Mouse (Mus musculus): ENCODE measurements at regions not wholly inside any gene's neighbourhood (a gene's known extent, or its start where the extent isn't known, plus 50 kb on each side); places are given as distances from the start of the nearest gene placed in this dataset.

DNA sequence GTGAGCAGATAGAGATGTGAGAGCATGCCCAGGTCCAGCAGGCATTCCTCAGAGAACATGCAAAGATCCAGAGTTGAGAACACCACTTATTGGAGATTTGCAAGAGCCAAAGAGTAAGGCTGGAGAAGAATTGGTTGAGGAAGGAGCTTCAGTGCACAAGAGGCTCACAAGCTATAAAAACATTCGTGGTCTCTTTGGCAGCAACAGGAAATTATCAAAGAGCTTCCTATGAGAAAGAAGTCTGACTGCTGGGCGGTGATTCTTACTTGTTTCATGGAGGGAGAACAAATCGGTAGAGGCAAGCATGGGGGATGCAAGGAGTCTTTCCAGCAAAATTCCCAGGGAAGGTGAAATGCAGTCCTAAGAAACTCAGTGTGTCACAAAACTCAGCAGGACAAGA, 83.0 kb upstream of the Dph5 start:
- 75% methylated on average over 3 of the region's 3 CpGs for WGBS
- no peak for ATAC-seq (ENCODE audit: insufficient read depth, low FRiP score)

DNA sequence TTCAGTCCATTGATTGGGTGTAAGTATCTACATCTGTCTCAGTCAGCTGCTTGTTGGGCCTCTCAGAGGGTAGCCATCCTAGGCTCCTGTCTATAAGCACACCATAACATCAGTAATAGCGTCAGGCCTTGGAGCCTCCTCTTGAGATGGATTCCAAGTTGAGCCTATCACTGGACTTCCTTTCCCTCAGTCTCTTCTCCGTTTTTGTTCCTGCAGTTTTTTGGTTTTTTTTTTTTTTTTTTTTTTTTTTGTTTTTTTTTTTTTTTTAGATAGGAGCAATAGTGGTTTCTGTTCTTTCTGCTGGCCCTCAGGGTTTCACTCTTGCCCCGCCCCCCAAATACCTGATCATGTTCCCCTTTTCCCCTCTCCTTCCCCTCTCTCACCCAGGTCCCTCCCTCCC, 80.6 kb upstream of the Dph5 start:
- H3K4me1 ChIP-seq (ENCODE audit: control insufficient read depth, insufficient read depth, low read length), result no peaks in the 10 kb centered on the region
- H3K4me2 ChIP-seq (ENCODE audit: low read depth, low read length), result no peak overlapping the region
- H3K27me3 ChIP-seq (ENCODE audit: control insufficient read depth, insufficient read depth, low read length), result no peaks in the 10 kb centered on the region
- ATAC-seq (ENCODE audit: insufficient read depth, low FRiP score), result no peak
- no peak overlapping the region for H3K27ac ChIP-seq (ENCODE audit: low read length)
- no peak overlapping the region for H3K9ac ChIP-seq (ENCODE audit: low read length)
- H3K9me3 ChIP-seq (replicated peaks; ENCODE audit: control insufficient read depth, low read length), result no peaks in the 10 kb centered on the region
- no peak overlapping the region for H3K4me3 ChIP-seq (replicated peaks; ENCODE audit: low read length)
- WGBS, result 64% methylated on average over 3 of the region's 3 CpGs
- H3K36me3 ChIP-seq (ENCODE audit: control insufficient read depth, insufficient read depth, low read length), result no peaks in the 10 kb centered on the region

More for the DNA sequence above, 83.0 kb upstream of the Dph5 start:
- no peaks in the 10 kb centered on the region; the same call in 1 of the 2 replicates for H3K4me1 ChIP-seq (ENCODE audit: control insufficient read depth, insufficient read depth, low read length)
- no peak overlapping the region for H3K27ac ChIP-seq (ENCODE audit: low read length)
- H3K9ac ChIP-seq (ENCODE audit: low read length), result no peak overlapping the region
- H3K36me3 ChIP-seq (ENCODE audit: control insufficient read depth, insufficient read depth, low read length), result no peaks in the 10 kb centered on the region
- no peak overlapping the region for H3K4me2 ChIP-seq (ENCODE audit: low read depth, low read length)
- no peak overlapping the region for H3K4me3 ChIP-seq (replicated peaks; ENCODE audit: low read length)
- H3K9me3 ChIP-seq (replicated peaks; ENCODE audit: control insufficient read depth, low read length), result no peaks in the 10 kb centered on the region
- H3K27me3 ChIP-seq (ENCODE audit: control insufficient read depth, insufficient read depth, low read length), result no peaks in the 10 kb centered on the region

DNA sequence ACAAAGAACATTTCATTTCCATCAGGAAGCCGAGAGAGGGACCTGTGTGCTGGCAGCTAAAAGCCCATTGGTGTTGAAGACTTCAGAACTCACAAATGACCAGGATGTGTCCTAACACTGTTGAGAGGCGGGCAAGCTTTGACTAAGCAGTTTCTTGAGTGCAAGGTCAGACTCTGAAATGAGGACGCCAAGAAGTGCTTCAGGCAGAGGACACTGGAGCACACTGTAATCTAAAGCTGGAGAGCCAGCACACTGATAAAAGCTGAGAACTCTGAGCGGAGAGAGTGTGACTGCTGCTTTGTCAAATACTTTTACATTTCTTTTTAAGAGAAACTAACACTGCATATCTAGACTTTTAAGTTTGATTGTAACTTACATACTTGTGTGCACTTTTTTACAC, 72.5 kb upstream of the Dph5 start:
- Histone ChIP-seq H3K9me3 (replicated peaks; ENCODE audit: control insufficient read depth, low read length) (no peaks in the 10 kb centered on the region), H3K9ac (ENCODE audit: low read length) (no peak overlapping the region), H3K36me3 (ENCODE audit: control insufficient read depth, insufficient read depth, low read length) (no peaks in the 10 kb centered on the region), H3K4me2 (ENCODE audit: low read depth, low read length) (no peak overlapping the region), H3K4me3 (replicated peaks; ENCODE audit: low read length) (no peak overlapping the region), H3K4me1 (ENCODE audit: control insufficient read depth, insufficient read depth, low read length) (0 out of 2 replicates have a peak, but pooled peaks cover 3% of the 10 kb centered on the region), H3K27ac (ENCODE audit: low read length) (peak overlapping the region; percentile 60), H3K27me3 (ENCODE audit: control insufficient read depth, insufficient read depth, low read length) (no peaks in the 10 kb centered on the region)
- 47% methylated on average over 4 of the region's 4 CpGs for WGBS
- no peak for ATAC-seq (ENCODE audit: insufficient read depth, low FRiP score)

DNA sequence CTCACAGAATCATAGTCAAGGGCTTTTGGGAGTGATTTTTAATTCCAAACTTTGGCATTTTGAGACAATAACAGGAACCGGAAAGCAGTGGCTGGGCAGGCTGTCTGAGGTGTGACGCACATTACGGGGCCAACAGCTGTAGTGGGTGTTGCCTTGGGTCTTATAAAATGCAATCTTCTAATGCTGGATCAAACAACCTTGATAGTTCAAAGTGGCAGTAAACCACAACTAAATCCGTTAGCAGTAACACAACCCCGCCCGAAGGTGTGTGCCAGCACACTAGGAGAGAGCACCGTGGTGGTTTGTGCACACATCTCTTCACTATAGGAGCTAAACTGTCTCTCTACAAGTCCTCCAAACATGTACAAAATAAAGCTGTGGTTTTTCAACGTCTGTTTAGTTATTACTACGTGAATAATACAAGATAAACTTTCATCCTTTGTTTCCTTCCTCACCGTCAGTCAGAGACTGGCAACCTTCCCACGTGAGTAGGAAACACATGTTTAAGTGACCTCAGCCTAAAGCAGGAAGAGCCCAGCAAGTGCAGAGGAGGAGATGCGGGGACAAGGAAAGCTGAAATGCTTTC, 72.0 kb upstream of the Dph5 start:
- Histone ChIP-seq H3K27me3 (ENCODE audit: control insufficient read depth, insufficient read depth, low read length) (no peaks in the 10 kb centered on the region), H3K9me3 (replicated peaks; ENCODE audit: control insufficient read depth, low read length) (no peaks in the 10 kb centered on the region), H3K9ac (ENCODE audit: low read length) (no peak overlapping the region), H3K36me3 (ENCODE audit: control insufficient read depth, insufficient read depth, low read length) (no peaks in the 10 kb centered on the region), H3K4me2 (ENCODE audit: low read depth, low read length) (0 out of 2 replicates have a peak overlapping the region, but pooled peaks have one; percentile 11), H3K27ac (ENCODE audit: low read length) (0 out of 2 replicates have a peak overlapping the region, but pooled peaks have one; percentile 53), H3K4me1 (ENCODE audit: control insufficient read depth, insufficient read depth, low read length) (0 out of 2 replicates have a peak, but pooled peaks cover 3% of the 10 kb centered on the region), H3K4me3 (replicated peaks; ENCODE audit: low read length) (no peak overlapping the region)
- 42% methylated on average over 12 of the region's 12 CpGs for WGBS
- ATAC-seq (ENCODE audit: insufficient read depth, low FRiP score), result 0 out of 2 replicates have a peak, but pooled peaks have one; percentile 47

DNA sequence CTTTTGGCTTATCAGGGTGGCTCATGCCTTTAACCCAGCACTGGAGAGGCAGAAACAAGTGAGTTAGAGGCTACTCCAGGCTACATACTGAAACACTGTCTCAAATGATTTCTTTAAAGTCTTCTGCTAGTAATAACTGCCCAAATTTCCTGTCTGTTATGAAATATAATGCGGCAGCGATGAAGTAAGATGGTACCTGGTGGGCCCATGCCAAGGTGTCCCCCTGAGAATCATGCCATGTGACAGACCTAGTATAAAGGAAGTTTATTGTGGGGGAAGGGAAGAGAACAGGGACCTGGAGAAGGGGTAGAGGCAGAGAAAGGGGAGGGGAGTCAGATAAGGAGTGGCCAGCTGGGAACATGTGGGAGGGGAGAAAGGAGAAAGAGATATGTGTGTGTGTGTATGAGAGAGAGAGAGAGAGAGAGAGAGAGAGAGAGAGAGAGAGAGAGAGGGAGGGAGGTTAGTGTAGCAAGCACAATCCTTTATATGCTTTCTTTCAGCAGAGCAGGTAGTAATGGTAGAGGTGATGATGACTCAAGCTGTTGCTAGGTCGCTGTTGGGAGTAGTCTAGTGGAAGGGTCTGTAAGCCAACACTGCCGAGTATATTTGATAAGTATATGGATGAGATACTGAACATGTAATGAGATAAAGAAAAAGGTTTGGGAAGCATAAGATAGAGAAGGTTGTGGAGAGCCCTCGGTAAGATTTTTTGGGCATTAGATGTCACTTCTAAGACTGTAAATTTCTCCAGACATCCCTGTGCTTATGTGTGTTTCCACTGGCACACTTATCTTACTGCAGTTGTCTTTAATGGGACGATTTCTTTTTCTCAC, 71.1 kb upstream of the Dph5 start:
- Histone ChIP-seq H3K36me3 (ENCODE audit: control insufficient read depth, insufficient read depth, low read length) (no peaks in the 10 kb centered on the region), H3K9me3 (replicated peaks; ENCODE audit: control insufficient read depth, low read length) (no peaks in the 10 kb centered on the region), H3K9ac (ENCODE audit: low read length) (no peak overlapping the region), H3K4me3 (replicated peaks; ENCODE audit: low read length) (no peak overlapping the region), H3K4me1 (ENCODE audit: control insufficient read depth, insufficient read depth, low read length) (0 out of 2 replicates have a peak, but pooled peaks cover 3% of the 10 kb centered on the region), H3K27me3 (ENCODE audit: control insufficient read depth, insufficient read depth, low read length) (no peaks in the 10 kb centered on the region), H3K4me2 (ENCODE audit: low read depth, low read length) (no peak overlapping the region), H3K27ac (ENCODE audit: low read length) (no peak overlapping the region)
- no peak for ATAC-seq (ENCODE audit: insufficient read depth, low FRiP score)
- WGBS, result 79% methylated on average over 6 of the region's 6 CpGs

DNA sequence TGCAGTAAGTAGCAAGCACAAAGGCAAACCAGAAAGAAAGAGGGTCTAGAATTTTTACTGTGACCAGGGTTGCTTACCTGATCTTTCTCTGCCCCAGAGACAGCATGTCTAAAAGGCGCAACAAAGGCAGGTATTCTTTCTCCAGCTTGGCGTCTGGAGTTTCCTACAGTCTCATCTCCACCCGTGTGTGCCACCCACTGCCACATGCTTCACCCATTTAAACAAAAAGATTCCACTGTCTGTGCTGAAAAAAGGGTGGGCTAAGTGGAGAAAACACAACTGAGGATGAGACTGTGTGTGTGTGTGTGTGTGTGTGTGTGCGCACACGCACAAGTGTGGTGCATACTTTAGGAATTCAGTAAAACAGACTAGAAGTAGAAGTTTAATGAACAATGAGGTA, 69.9 kb upstream of the Dph5 start:
- no peaks in the 10 kb centered on the region for H3K36me3 ChIP-seq (ENCODE audit: control insufficient read depth, insufficient read depth, low read length)
- ATAC-seq (ENCODE audit: insufficient read depth, low FRiP score), result no peak
- H3K4me3 ChIP-seq (replicated peaks; ENCODE audit: low read length), result no peak overlapping the region
- H3K9ac ChIP-seq (ENCODE audit: low read length), result no peak overlapping the region
- H3K27ac ChIP-seq (ENCODE audit: low read length), result no peak overlapping the region
- 0 out of 2 replicates have a peak, but pooled peaks cover 3% of the 10 kb centered on the region for H3K4me1 ChIP-seq (ENCODE audit: control insufficient read depth, insufficient read depth, low read length)
- H3K27me3 ChIP-seq (ENCODE audit: control insufficient read depth, insufficient read depth, low read length), result no peaks in the 10 kb centered on the region
- WGBS, result 89% methylated on average over 5 of the region's 5 CpGs
- H3K4me2 ChIP-seq (ENCODE audit: low read depth, low read length), result no peak overlapping the region
- no peaks in the 10 kb centered on the region for H3K9me3 ChIP-seq (replicated peaks; ENCODE audit: control insufficient read depth, low read length)

DNA sequence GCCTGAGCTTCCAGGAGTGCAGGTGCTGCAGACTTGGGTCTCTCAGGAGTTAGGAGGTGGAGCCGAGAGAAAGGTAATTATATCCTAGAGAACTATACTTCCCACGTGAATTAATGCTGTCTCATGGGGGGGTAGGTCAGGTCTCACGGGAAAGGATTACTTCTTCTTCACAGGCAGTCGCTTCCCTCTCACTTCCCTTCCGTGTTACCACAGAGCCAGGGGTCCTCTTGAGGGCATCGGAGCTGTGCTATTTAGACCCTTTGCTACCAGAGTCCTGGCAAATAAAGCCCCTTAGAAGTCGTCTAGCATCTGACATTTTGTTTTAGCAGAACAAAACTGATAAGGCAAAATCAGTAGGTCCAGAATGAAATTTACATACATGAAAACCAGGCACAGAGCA, 68.9 kb upstream of the Dph5 start:
- WGBS, result 59% methylated on average over 7 of the region's 7 CpGs
- 0 out of 2 replicates have a peak, but pooled peaks cover 3% of the 10 kb centered on the region for H3K4me1 ChIP-seq (ENCODE audit: control insufficient read depth, insufficient read depth, low read length)
- H3K4me3 ChIP-seq (replicated peaks; ENCODE audit: low read length), result no peak overlapping the region
- H3K9me3 ChIP-seq (replicated peaks; ENCODE audit: control insufficient read depth, low read length), result no peaks in the 10 kb centered on the region
- ATAC-seq (ENCODE audit: insufficient read depth, low FRiP score), result no peak
- no peaks in the 10 kb centered on the region for H3K27me3 ChIP-seq (ENCODE audit: control insufficient read depth, insufficient read depth, low read length)
- no peaks in the 10 kb centered on the region for H3K36me3 ChIP-seq (ENCODE audit: control insufficient read depth, insufficient read depth, low read length)
- H3K4me2 ChIP-seq (ENCODE audit: low read depth, low read length), result no peak overlapping the region
- no peak overlapping the region for H3K9ac ChIP-seq (ENCODE audit: low read length)
- H3K27ac ChIP-seq (ENCODE audit: low read length), result no peak overlapping the region

DNA sequence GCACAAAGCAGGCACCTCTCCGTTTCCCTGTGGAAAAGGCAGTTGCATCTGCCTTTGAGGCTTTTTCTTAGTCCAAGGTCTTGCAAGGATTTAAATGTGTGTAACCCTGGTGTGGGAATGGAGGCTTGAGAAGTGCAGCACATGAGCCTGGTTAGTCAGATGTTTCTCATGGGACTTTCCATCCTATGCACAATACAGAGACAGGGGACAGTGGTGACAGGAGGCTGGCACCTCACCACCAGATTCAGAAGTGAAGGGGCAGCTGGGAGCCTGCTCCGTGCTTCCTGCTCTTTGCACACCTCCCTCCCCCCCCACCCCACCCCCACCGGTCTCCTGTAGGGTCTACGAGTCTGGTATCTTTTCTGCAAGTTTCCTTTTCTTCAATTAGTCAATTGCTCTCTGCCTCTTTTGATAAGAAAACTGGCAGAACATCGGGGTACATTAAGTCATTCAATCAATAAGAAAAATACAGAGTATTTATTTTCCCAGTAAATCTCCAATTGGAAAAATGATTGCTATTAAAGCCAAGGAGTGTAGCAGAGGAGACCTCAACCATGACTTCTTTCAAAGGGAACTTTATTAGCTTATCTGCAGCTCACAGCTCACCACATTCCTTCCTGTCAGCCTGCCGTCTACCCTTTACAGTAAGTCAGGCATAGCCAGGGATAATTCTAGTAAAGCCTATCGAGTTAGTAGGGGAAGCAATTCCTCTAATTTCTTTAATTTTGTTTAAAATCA, 68.1 kb upstream of the Dph5 start:
- 38% methylated on average over 7 of the region's 7 CpGs for WGBS
- H3K36me3 ChIP-seq (ENCODE audit: control insufficient read depth, insufficient read depth, low read length), result no peaks in the 10 kb centered on the region
- no peak overlapping the region for H3K4me3 ChIP-seq (replicated peaks; ENCODE audit: low read length)
- no peak for ATAC-seq (ENCODE audit: insufficient read depth, low FRiP score)
- H3K4me2 ChIP-seq (ENCODE audit: low read depth, low read length), result no peak overlapping the region
- H3K27ac ChIP-seq (ENCODE audit: low read length), result no peak overlapping the region
- H3K27me3 ChIP-seq (ENCODE audit: control insufficient read depth, insufficient read depth, low read length), result no peaks in the 10 kb centered on the region
- H3K4me1 ChIP-seq (ENCODE audit: control insufficient read depth, insufficient read depth, low read length), result 0 out of 2 replicates have a peak, but pooled peaks cover 3% of the 10 kb centered on the region
- no peak overlapping the region for H3K9ac ChIP-seq (ENCODE audit: low read length)
- no peaks in the 10 kb centered on the region for H3K9me3 ChIP-seq (replicated peaks; ENCODE audit: control insufficient read depth, low read length)

DNA sequence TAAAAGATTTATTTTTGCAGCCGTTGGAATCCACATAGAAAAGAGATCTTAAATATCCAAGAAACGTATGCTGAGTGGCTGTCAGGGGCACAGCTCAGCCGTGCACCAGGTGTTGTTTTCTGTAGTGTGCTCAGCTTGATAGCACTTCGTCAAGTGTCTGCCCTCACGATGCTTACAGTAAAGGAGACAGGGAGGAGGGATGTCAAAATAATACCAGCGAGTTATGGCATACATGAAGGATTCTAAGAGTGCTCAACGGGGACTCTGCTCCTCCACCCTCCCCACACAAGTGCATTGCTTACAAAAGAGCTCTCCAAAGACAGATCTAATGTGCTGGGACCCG, 67.5 kb upstream of the Dph5 start:
- ATAC-seq (ENCODE audit: insufficient read depth, low FRiP score), result no peak
- H3K36me3 ChIP-seq (ENCODE audit: control insufficient read depth, insufficient read depth, low read length), result no peaks in the 10 kb centered on the region
- 34% methylated on average over 8 of the region's 8 CpGs for WGBS

More for the DNA sequence above, 67.5 kb upstream of the Dph5 start:
- Histone ChIP-seq H3K27ac (ENCODE audit: low read length) (no peak overlapping the region), H3K27me3 (ENCODE audit: control insufficient read depth, insufficient read depth, low read length) (no peaks in the 10 kb centered on the region), H3K9me3 (replicated peaks; ENCODE audit: control insufficient read depth, low read length) (no peaks in the 10 kb centered on the region), H3K9ac (ENCODE audit: low read length) (no peak overlapping the region), H3K4me3 (replicated peaks; ENCODE audit: low read length) (no peak overlapping the region), H3K4me2 (ENCODE audit: low read depth, low read length) (no peak overlapping the region), H3K4me1 (ENCODE audit: control insufficient read depth, insufficient read depth, low read length) (0 out of 2 replicates have a peak, but pooled peaks cover 1% of the 10 kb centered on the region)

Measured in stomach, embryonic 16.5 days (tissue).